ENCODE assay signal across 8 mouse cellular contexts in genomic region chr7:128724761-128725160, GRCm38 (mm10). TPM values are rescaled to one million over a fixed set of nuclear protein-coding genes. Genes with fewer than 3 reads are reported as not detected.
DNase-seq lines count a peak whose midpoint lies in the region; ATAC-seq lines count a peak whose summit lies in the region.

No protein-coding gene starts in this region.

- H3K4me1 ChIP-seq in embryonic facial prominence, embryonic 14.5 days (ENCODE audit: control insufficient read depth, insufficient read depth, low read length) = no peaks in the 10 kb centered on the region
- H3K4me1 ChIP-seq in heart, embryonic 10.5 days = peaks cover 18% of the 10 kb centered on the region
- H3K4me1 ChIP-seq in limb, embryonic 11.5 days (ENCODE audit: control insufficient read depth, insufficient read depth, low read length) = 0 out of 2 replicates have a peak, but pooled peaks cover 2% of the 10 kb centered on the region
- H3K4me1 ChIP-seq in midbrain, embryonic 13.5 days (replicated peaks) = peaks cover 18% of the 10 kb centered on the region

- H3K4me2 ChIP-seq in embryonic facial prominence, embryonic 14.5 days (ENCODE audit: low read depth, low read length) = no peak overlapping the region
- no peak overlapping the region for H3K4me2 ChIP-seq in limb, embryonic 11.5 days (ENCODE audit: low read depth, severe bottlenecking)
- H3K4me2 ChIP-seq in midbrain, embryonic 13.5 days (replicated peaks) = no peak overlapping the region

- H3K27me3 ChIP-seq in embryonic facial prominence, embryonic 14.5 days (replicated peaks; ENCODE audit: control insufficient read depth, insufficient read depth, low read length) = no peaks in the 10 kb centered on the region
- no peaks in the 10 kb centered on the region for H3K27me3 ChIP-seq in heart, embryonic 10.5 days (ENCODE audit: insufficient read depth, poor library complexity, severe bottlenecking)
- no peaks in the 10 kb centered on the region for H3K27me3 ChIP-seq in limb, embryonic 11.5 days (ENCODE audit: control insufficient read depth, insufficient read depth, low read length)
- H3K27me3 ChIP-seq in midbrain, embryonic 13.5 days = no peaks in the 10 kb centered on the region
- H3K27me3 ChIP-seq in splenic B cell, adult 2 months (ENCODE audit: control insufficient read depth, insufficient read depth, low read length, poor library complexity, severe bottlenecking) = no peaks in the 10 kb centered on the region

- no peaks in the 10 kb centered on the region for H3K9me3 ChIP-seq in embryonic facial prominence, embryonic 14.5 days (ENCODE audit: control insufficient read depth, low read length)
- H3K9me3 ChIP-seq in heart, embryonic 10.5 days = no peaks in the 10 kb centered on the region
- no peaks in the 10 kb centered on the region for H3K9me3 ChIP-seq in limb, embryonic 11.5 days (ENCODE audit: control insufficient read depth, low read length)
- H3K9me3 ChIP-seq in midbrain, embryonic 13.5 days = no peaks in the 10 kb centered on the region

- peak; percentile 56 to 61 for DNase-seq in B cell, adult 2 months
- DNase-seq in adrenal gland, postnatal 14 days = peak; percentile 75
- DNase-seq in embryonic facial prominence, embryonic 14.5 days (ENCODE audit: low spot score) = peak; percentile 93
- DNase-seq in heart, embryonic 10.5 days (ENCODE audit: low spot score) = peak; percentile 87
- DNase-seq in kidney, adult 8-10 months = peak; percentile 70 to 73
- DNase-seq in limb, embryonic 11.5 days (ENCODE audit: low spot score) = peak; percentile 58
- DNase-seq in splenic B cell, adult 2 months (ENCODE audit: low read depth, low spot score) = peak; percentile 77

- ATAC-seq in embryonic facial prominence, embryonic 14.5 days (ENCODE audit: low read depth) = peak; percentile 95
- ATAC-seq in limb, embryonic 11.5 days (ENCODE audit: insufficient number of reproducible peaks, low FRiP score, low TSS enrichment, low read depth) = peak; percentile 39; the same call in 1 of the 2 replicates
- peak; percentile 74 for ATAC-seq in midbrain, embryonic 13.5 days

- H3K36me3 ChIP-seq in embryonic facial prominence, embryonic 14.5 days (ENCODE audit: control insufficient read depth, insufficient read depth, low read length) = peaks cover 30% of the 10 kb centered on the region
- H3K36me3 ChIP-seq in heart, embryonic 10.5 days = peaks cover 42% of the 10 kb centered on the region
- peaks cover 7% of the 10 kb centered on the region; the same call in 1 of the 2 replicates for H3K36me3 ChIP-seq in limb, embryonic 11.5 days (ENCODE audit: control insufficient read depth, insufficient read depth, low read length)
- peaks cover 35% of the 10 kb centered on the region for H3K36me3 ChIP-seq in midbrain, embryonic 13.5 days
- H3K36me3 ChIP-seq in splenic B cell, adult 2 months (ENCODE audit: control insufficient read depth, insufficient read depth, low read length, poor library complexity, severe bottlenecking) = peaks cover 12% of the 10 kb centered on the region

- 32% methylated on average over 4 of the region's 4 CpGs for WGBS in embryonic facial prominence, embryonic 14.5 days
- WGBS in heart, embryonic 10.5 days = 39% methylated on average over 4 of the region's 4 CpGs
- WGBS in limb, embryonic 11.5 days = 55% methylated on average over 4 of the region's 4 CpGs
- 41% methylated on average over 4 of the region's 4 CpGs for WGBS in midbrain, embryonic 13.5 days

- H3K9ac ChIP-seq in embryonic facial prominence, embryonic 14.5 days (ENCODE audit: low read depth, low read length) = no peak overlapping the region
- no peak overlapping the region for H3K9ac ChIP-seq in limb, embryonic 11.5 days (ENCODE audit: low read length)
- H3K9ac ChIP-seq in midbrain, embryonic 13.5 days (replicated peaks) = no peak overlapping the region

- H3K4me3 ChIP-seq in embryonic facial prominence, embryonic 14.5 days (ENCODE audit: low read depth, low read length) = no peak overlapping the region
- H3K4me3 ChIP-seq in heart, embryonic 10.5 days = no peak overlapping the region
- H3K4me3 ChIP-seq in limb, embryonic 11.5 days (ENCODE audit: low read depth, low read length) = no peak overlapping the region
- no peak overlapping the region for H3K4me3 ChIP-seq in midbrain, embryonic 13.5 days (replicated peaks)

- H3K27ac ChIP-seq in embryonic facial prominence, embryonic 14.5 days (replicated peaks; ENCODE audit: low read depth, low read length) = no peak overlapping the region
- H3K27ac ChIP-seq in heart, embryonic 10.5 days = no peak overlapping the region
- H3K27ac ChIP-seq in limb, embryonic 11.5 days (replicated peaks; ENCODE audit: low read depth, low read length) = no peak overlapping the region
- no peak overlapping the region for H3K27ac ChIP-seq in midbrain, embryonic 13.5 days

RNA-seq across cellular contexts. Expression of gene Mcmbp, which starts 15.5 kb away (rescaled TPM):
- 41.9 and 42.2 TPM in 2 replicates for total RNA-seq in adrenal gland, postnatal 14 days (2021)
- polyA plus RNA-seq in embryonic facial prominence, embryonic 14.5 days (2014; fragmentation: Nextera tagmentation; extraction: Ambion mirVana) = 57.9 and 62.9 TPM in 2 replicates
- polyA plus RNA-seq in heart, embryonic 10.5 days (2016; fragmentation: Nextera tagmentation; extraction: Ambion mirVana) = 44.4 and 51.9 TPM in 2 replicates
- 82.6 and 90.3 TPM in 2 replicates for polyA plus RNA-seq in limb, embryonic 11.5 days (2014; fragmentation: Nextera tagmentation; extraction: Ambion mirVana)
- 60.7 and 65.0 TPM in 2 replicates for polyA plus RNA-seq in midbrain, embryonic 13.5 days (2015; fragmentation: Nextera tagmentation; extraction: Ambion mirVana)

RNA-seq across cellular contexts. Expression of gene Sec23ip, which starts 20.0 kb away (rescaled TPM):
- 38.2 and 40.8 TPM in 2 replicates for total RNA-seq in adrenal gland, postnatal 14 days (2021)
- polyA plus RNA-seq in embryonic facial prominence, embryonic 14.5 days (2014; fragmentation: Nextera tagmentation; extraction: Ambion mirVana) = 37.5 and 37.7 TPM in 2 replicates
- polyA plus RNA-seq in heart, embryonic 10.5 days (2016; fragmentation: Nextera tagmentation; extraction: Ambion mirVana) = 37.4 and 42.7 TPM in 2 replicates
- 36.6 and 41.8 TPM in 2 replicates for polyA plus RNA-seq in limb, embryonic 11.5 days (2014; fragmentation: Nextera tagmentation; extraction: Ambion mirVana)
- 42.3 and 44.6 TPM in 2 replicates for polyA plus RNA-seq in midbrain, embryonic 13.5 days (2015; fragmentation: Nextera tagmentation; extraction: Ambion mirVana)

Comparison
In these comparisons a context has a peak if more than half of its experiments do, and no peak if none do; other contexts are left out.
1. ATAC-seq: peak in every context shown above with its lines; median percentile 95 in embryonic facial prominence, embryonic 14.5 days; 74 in midbrain, embryonic 13.5 days; 39 in limb, embryonic 11.5 days.